Mouse (Mus musculus) B cell, adult (primary cell): Measurements from ENCODE around the gene Iqcc. TPM values are rescaled to one million over a fixed set of nuclear protein-coding genes. Genes with fewer than 3 reads are reported as not detected.

Experiments used
- total RNA-seq: library from RNA; stranded (reverse); gene quantifications from 4 replicates; pipeline ENCODE4 v1.2.4, GENCODE M21; 2023; ENCODE audit not compliant: inconsistent age

Gene Iqcc
- 16.6 to 21.8 TPM (median 18.0 TPM) in 4 replicates for total RNA-seq

DNA sequence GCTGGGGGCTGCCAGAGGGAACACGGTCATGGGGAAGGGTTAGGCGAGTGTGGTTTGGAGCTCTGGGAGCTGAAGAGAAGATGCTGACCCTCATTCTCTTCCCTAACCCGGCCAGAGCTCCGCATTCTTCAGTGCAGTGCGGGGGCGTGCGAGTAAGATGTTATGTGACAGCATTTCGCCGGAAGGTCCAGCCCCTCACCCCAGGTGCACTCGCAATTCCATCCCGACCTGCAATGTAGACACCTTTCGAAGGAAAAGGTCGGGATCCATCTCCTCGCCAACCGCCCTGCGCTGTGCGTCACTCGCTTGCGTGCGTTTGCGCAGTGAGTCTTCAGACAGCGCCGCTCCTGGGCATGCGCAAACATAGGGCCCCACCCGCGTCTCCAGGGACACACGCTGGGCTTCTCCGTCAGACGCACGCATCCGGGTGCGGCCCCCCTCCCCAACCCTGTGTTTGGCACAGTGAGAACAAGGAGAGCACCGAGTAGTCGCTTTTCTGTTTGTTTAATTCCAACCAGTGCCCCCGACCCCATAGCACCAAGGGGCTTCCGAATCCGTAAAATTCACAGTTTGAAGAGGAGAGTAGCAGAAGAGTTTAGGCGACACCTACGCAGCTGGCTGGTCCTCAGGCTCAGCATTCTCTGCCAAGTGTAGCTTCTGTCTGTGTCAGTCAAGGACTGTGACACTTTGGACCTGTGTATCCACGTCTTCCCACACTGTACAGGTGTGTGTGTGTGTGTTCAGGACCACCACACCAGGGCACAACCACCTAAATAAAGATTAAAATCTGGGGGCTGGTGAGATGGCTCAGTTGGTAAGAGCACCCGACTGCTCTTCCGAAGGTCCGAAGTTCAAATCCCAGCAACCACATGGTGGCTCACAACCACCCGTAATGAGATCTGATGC, at the start of gene Iqcc:
Gene Iqcc (minus strand): TSS at position 314 of the 906 bp plus-strand sequence.

DNA sequence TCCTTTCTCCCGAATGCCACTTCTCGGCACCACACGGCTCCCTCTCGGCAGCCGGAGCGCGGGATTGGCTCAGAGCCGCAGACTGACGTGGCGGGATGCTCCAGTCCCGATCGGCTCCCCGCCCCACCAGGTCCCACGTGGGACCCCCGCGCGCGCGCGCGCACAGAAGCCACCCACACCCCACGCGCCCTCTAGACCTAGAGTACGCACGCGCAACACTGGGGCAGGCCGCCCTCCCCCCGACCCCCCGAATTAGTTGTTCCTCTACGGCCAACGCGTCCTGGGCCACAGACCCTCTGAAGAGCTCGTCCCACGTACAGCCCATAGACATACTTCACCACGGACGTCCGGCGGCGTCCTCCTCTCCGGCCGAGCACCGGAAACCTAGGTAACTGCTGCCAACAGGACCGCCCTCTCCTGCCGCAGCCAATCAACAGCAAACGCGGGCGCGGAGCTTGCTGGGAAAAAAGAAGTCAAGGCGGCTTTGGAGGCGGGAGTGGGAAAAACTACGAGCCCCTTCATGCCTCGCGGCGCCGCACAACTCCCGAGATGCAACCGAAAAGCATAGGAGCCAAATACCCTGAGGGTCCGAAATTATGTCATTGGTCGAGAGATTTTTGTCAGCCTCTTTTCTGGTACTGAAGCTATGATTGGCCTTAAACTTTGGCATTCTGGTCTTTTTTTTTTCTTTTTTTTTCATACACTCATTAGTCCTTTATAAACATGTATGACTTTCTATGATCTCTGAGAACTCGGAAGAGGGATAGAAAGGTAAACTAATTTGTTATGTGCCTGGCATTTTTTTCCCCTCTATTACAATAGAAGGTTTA, 22.0 kb upstream of the Iqcc start, which contains the start of gene Txlna:
Gene Txlna (minus strand): TSS at position 428 of the 830 bp plus-strand sequence.

DNA sequence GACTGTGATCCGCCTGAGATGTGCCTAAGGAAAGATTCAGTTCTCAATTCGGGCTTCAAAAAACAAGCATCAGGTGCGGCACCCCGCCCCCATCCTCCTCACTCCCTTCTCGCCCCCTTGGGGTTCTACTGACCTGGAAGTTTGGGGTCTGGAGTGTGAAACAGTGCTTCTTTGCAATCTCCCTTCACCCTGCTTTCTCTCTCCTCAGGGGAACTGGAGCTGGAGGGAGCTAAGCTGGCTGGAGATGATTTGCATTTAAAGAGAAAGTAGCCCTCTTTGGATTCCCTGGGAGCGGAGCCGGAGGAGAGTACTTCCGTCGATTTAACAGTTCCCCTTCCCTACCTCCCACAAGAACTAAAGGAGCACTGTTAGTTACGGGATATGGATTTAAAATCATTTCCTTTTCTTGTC, 4.8 kb upstream of the Iqcc start, which contains the start of gene Ccdc28b:
Gene Ccdc28b (minus strand): TSS at position 267 of the 411 bp plus-strand sequence.

DNA sequence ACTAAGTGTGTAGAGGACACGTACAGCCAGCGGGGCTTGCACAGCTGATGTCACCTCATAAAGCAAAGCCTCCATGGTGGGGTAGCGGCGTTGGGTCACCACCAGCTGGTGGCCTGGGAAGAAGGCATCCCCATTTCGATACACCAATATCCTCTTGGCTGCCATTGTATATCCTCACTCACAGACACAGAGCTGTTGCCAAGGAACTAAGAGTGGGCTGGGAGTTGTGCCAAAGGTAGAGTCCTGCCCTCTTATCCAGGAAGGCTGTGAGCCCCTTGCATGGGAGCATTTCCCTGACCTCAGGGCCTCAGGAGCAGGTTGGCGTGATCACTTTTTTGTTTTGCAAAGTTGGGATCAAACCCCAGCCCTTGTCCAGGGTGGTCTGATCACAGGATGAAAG, 4.8 kb downstream of the Iqcc start, which contains the start of gene Dcdc2b:
Gene Dcdc2b (minus strand): TSS at position 165 of the 400 bp plus-strand sequence.

DNA sequence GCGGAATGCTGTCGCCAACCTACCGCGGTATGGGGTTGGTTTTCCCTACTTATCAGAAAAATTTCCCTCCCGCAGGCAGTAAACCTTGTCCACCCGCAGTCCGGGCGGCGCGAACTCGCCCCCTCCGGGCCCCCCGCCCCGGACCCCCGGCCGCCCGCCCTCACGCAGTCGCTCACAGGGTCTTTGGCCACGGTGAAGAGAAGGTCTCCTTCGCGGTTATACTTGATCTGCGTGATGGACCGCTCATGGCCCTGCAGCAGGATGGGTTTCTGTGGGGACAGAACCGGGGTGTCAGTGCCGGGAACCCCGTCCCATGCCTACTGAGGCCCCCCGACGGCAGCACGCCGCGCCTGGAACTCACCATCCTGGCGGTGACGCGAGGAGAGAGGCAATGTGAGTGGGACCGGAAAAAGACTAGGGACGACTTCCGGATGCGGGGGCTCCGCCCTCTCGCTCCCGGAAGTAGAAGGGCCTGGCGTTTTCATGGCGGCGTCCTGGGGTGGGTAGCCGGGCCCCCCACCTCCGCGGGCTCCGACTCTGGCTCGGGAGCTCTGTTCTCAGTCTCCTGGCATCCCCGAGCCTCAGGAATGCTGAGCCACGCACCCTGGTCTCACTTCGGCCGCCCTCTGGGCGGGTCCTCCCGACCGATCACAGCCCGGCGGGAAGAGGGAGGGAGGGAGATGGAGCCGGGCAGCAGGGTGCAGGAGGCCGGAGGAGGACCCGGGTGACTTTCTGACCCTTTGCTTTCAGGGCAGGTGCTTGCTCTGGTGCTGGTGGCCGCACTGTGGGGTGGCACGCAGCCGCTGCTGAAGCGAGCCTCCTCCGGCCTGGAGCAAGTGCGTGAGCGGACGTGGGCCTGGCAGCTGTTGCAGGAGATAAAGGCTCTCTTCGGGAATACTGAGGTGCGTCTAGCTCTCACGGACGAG, 18.4 kb downstream of the Iqcc start, which contains the start of the genes Eif3i and Tmem234:
Gene Eif3i (minus strand): TSS at position 416 of the 926 bp plus-strand sequence.
Gene Tmem234 (plus strand): TSS at position 436 of the 926 bp plus-strand sequence.

DNA sequence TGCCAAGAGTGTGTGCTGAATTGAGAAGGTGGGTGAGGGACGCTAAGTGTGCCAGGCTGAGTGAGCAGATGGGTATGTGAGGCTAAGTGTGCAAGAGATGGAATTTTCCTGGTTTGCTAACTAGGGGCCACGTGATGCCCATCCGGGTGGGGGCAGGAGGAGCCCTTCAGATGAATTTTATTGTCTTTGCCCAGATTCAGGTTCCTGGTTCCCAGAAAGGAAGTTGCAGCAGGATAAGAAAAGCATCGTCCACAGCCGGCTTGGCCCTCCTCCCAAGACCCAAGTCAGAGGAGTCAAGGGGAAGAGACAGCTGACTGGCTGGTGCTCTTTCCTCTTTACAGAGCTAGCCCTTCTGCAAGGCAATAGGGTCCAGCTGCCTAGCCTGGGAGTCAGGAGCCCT, 40.4 kb downstream of the Iqcc start, which contains the start of gene Fam167b:
Gene Fam167b (minus strand): TSS at position 84 of the 400 bp plus-strand sequence.

DNA sequence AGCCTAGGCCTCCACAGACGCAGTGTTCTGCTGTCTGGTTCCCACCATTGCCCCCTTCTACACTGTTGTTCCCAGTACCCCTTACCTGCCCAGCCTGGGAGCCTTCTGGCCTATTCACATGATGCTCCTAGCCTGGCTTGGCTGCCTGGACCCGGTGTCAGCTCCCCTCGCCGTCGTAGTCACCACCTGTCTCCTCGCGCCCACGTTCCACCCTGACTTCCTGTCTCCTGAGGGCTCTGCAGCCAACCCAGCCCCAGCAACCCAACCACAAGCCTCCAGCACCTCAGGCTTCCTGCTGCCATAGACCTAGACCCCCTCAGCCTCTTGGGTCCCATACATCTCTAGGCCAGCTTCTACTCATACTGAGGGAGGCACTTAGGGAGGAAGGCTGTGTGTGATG, 45.5 kb downstream of the Iqcc start, which contains the start of gene Lck:
Gene Lck (minus strand): TSS at position 212 of the 400 bp plus-strand sequence.

Other genes starting within 250 kb of the Iqcc start
- 2.7 to 3.6 TPM (median 3.1 TPM) in 4 replicates for gene Zbtb8a, start 241.0 kb downstream of the Iqcc start, total RNA-seq
- not detected in 4 replicates for gene Zbtb8b, start 178.2 kb downstream of the Iqcc start, total RNA-seq
- gene Bsdc1, start 157.5 kb downstream of the Iqcc start, total RNA-seq, result 128 to 135 TPM (median 129 TPM) in 4 replicates
- gene Tssk3, start 128.1 kb downstream of the Iqcc start, total RNA-seq, result 0.42 to 0.81 TPM in 2 of 4 replicates, not detected in the others
- 0.96 to 2.4 TPM (median 0.99 TPM) in 3 of 4 replicates, not detected in the other for gene Fam229a, start 127.9 kb downstream of the Iqcc start, total RNA-seq
- gene Marcksl1, start 105.5 kb downstream of the Iqcc start, total RNA-seq, result 75.1 to 90.8 TPM (median 82.9 TPM) in 4 replicates
- 156 to 175 TPM (median 161 TPM) in 4 replicates for gene Hdac1, start 76.4 kb downstream of the Iqcc start, total RNA-seq
- 25.0 to 36.7 TPM (median 29.8 TPM) in 4 replicates for gene Lck, start 45.5 kb downstream of the Iqcc start, total RNA-seq
- gene Fam167b, start 40.5 kb downstream of the Iqcc start, total RNA-seq, result not detected in 4 replicates
- 156 to 162 TPM (median 160 TPM) in 4 replicates for gene Eif3i, start 18.5 kb downstream of the Iqcc start, total RNA-seq
- 111 to 128 TPM (median 118 TPM) in 4 replicates for gene Tmem234, start 18.4 kb downstream of the Iqcc start, total RNA-seq
- gene Dcdc2b, start 4.8 kb downstream of the Iqcc start, total RNA-seq, result 0.84 to 2.4 TPM (median 1.4 TPM) in 4 replicates
- gene Ccdc28b, start 4.8 kb upstream of the Iqcc start, total RNA-seq, result 14.4 to 21.1 TPM (median 17.6 TPM) in 4 replicates
- gene Txlna, start 22.0 kb upstream of the Iqcc start, total RNA-seq, result 73.6 to 90.3 TPM (median 86.7 TPM) in 4 replicates
- gene Kpna6, start 53.7 kb upstream of the Iqcc start, total RNA-seq, result 39.2 to 48.0 TPM (median 44.4 TPM) in 4 replicates
- gene Tmem39b, start 77.7 kb upstream of the Iqcc start, total RNA-seq, result 16.8 to 19.2 TPM (median 17.5 TPM) in 4 replicates
- 129 to 134 TPM (median 132 TPM) in 4 replicates for gene Khdrbs1, start 123.2 kb upstream of the Iqcc start, total RNA-seq
- 370 to 439 TPM (median 425 TPM) in 4 replicates for gene Ptp4a2, start 192.1 kb upstream of the Iqcc start, total RNA-seq